Comparison of ENCODE assay signal across 14 mouse cellular contexts in genomic region chr5:61546632-61547492, GRCm38 (mm10).
A peak's percentile ranks its signal among the peaks of the same experiment; 100 is the strongest.
DNase-seq lines count a peak whose midpoint lies in the region; ATAC-seq and TF ChIP-seq lines count a peak whose summit lies in the region.
"Had no signal": no experiment of that assay in that cellular context is flagged by ENCODE, and none has a peak within 500 bp of the region (broad histone marks: within the 10 kb centered on the region; RNA-seq: fewer than 3 reads in every experiment).

No protein-coding gene starts in this region.

- no peaks in the 10 kb centered on the region for H3K9me3 ChIP-seq in forebrain, embryonic 13.5 days (replicated peaks)
- no peaks in the 10 kb centered on the region for H3K9me3 ChIP-seq in forebrain, embryonic 10.5 days
- H3K9me3 ChIP-seq in midbrain, embryonic 11.5 days (ENCODE audit: control insufficient read depth, low read length): no peaks in the 10 kb centered on the region
- H3K9me3 ChIP-seq in midbrain, embryonic 13.5 days: no peaks in the 10 kb centered on the region
- H3K9me3 ChIP-seq in forebrain, postnatal 0 days (ENCODE audit: low read length): no peaks in the 10 kb centered on the region
- H3K9me3 ChIP-seq: heart, embryonic 12.5 days; stomach, embryonic 15.5 days had no signal

- ATAC-seq in forebrain, embryonic 13.5 days: peak; percentile 94
- ATAC-seq in midbrain, embryonic 11.5 days (ENCODE audit: low FRiP score): no peak
- no peak for ATAC-seq in midbrain, embryonic 13.5 days
- peak; percentile 69; the same call in 1 of the 2 replicates for ATAC-seq in forebrain, postnatal 0 days

- H3K27me3 ChIP-seq in forebrain, embryonic 13.5 days: no peaks in the 10 kb centered on the region
- no peaks in the 10 kb centered on the region for H3K27me3 ChIP-seq in forebrain, embryonic 10.5 days (ENCODE audit: poor library complexity, severe bottlenecking)
- H3K27me3 ChIP-seq in midbrain, embryonic 11.5 days (ENCODE audit: control insufficient read depth, insufficient read depth, low read length): no peaks in the 10 kb centered on the region
- H3K27me3 ChIP-seq in midbrain, embryonic 13.5 days: no peaks in the 10 kb centered on the region
- no peaks in the 10 kb centered on the region for H3K27me3 ChIP-seq in forebrain, postnatal 0 days (ENCODE audit: insufficient read depth, low read length)
- H3K27me3 ChIP-seq: heart, embryonic 12.5 days; stomach, embryonic 15.5 days had no signal

- H3K4me3 ChIP-seq in forebrain, embryonic 13.5 days: no peak overlapping the region
- H3K4me3 ChIP-seq in forebrain, embryonic 10.5 days: no peak overlapping the region
- no peak overlapping the region for H3K4me3 ChIP-seq in midbrain, embryonic 11.5 days (ENCODE audit: low read depth, low read length)
- H3K4me3 ChIP-seq in midbrain, embryonic 13.5 days (replicated peaks): no peak overlapping the region
- no peak overlapping the region for H3K4me3 ChIP-seq in forebrain, postnatal 0 days (ENCODE audit: low read depth, low read length)
- H3K4me3 ChIP-seq: heart, embryonic 12.5 days; layer of hippocampus, adult 2 months; stomach, embryonic 15.5 days had no signal

- H3K27ac ChIP-seq in forebrain, embryonic 13.5 days: peak overlapping the region; percentile 4; the same call in 1 of the 2 replicates
- no peak overlapping the region for H3K27ac ChIP-seq in forebrain, embryonic 10.5 days
- no peak overlapping the region for H3K27ac ChIP-seq in midbrain, embryonic 11.5 days (ENCODE audit: low read depth, low read length)
- no peak overlapping the region for H3K27ac ChIP-seq in midbrain, embryonic 13.5 days
- H3K27ac ChIP-seq in forebrain, postnatal 0 days (ENCODE audit: low read depth, low read length): no peak overlapping the region
- H3K27ac ChIP-seq: layer of hippocampus, adult 2 months; stomach, embryonic 15.5 days had no signal

- TF ChIP-seq CTCF in forebrain, postnatal 0 days (IDR thresholded peaks at IDR 0.05; ENCODE audit: low read depth): no peak

- no peak for DNase-seq in forebrain, embryonic 10.5 days (ENCODE audit: extremely low spot score, low spot score)
- peak; percentile 53 for DNase-seq in midbrain, embryonic 11.5 days (ENCODE audit: low spot score, missing footprints)
- peak; percentile 41 for DNase-seq in forebrain, postnatal 0 days
- peak; percentile 7 for DNase-seq in right cerebral cortex, postnatal 4 days
- DNase-seq in embryo, embryonic 10 days (ENCODE audit: low spot score): no peak
- DNase-seq: embryo, embryonic 11 days; gastrocnemius, postnatal 25 days; lung, adult 18-20 months; thymus, postnatal 36 days had no signal

- H3K4me2 ChIP-seq in forebrain, embryonic 13.5 days: no peak overlapping the region
- H3K4me2 ChIP-seq in midbrain, embryonic 11.5 days: no peak overlapping the region
- no peak overlapping the region for H3K4me2 ChIP-seq in midbrain, embryonic 13.5 days (replicated peaks)
- H3K4me2 ChIP-seq in forebrain, postnatal 0 days (ENCODE audit: low read depth): no peak overlapping the region
- H3K4me2 ChIP-seq: heart, embryonic 12.5 days; stomach, embryonic 15.5 days had no signal

- no peak overlapping the region for H3K9ac ChIP-seq in forebrain, embryonic 13.5 days
- H3K9ac ChIP-seq in midbrain, embryonic 11.5 days (ENCODE audit: low read length): no peak overlapping the region
- H3K9ac ChIP-seq in midbrain, embryonic 13.5 days (replicated peaks): no peak overlapping the region
- H3K9ac ChIP-seq in forebrain, postnatal 0 days: no peak overlapping the region
- H3K9ac ChIP-seq: heart, embryonic 12.5 days; stomach, embryonic 15.5 days had no signal

- 49% methylated on average over 5 of the region's 5 CpGs for WGBS in forebrain, embryonic 13.5 days
- WGBS in forebrain, embryonic 10.5 days: 83% methylated on average over 5 of the region's 5 CpGs
- 80% methylated on average over 5 of the region's 5 CpGs for WGBS in midbrain, embryonic 11.5 days
- 64% methylated on average over 5 of the region's 5 CpGs for WGBS in midbrain, embryonic 13.5 days
- WGBS in forebrain, postnatal 0 days: 19% methylated on average over 5 of the region's 5 CpGs

- H3K36me3 ChIP-seq in forebrain, embryonic 13.5 days (ENCODE audit: poor library complexity, severe bottlenecking): no peaks in the 10 kb centered on the region
- H3K36me3 ChIP-seq in forebrain, embryonic 10.5 days (replicated peaks): no peaks in the 10 kb centered on the region
- no peaks in the 10 kb centered on the region for H3K36me3 ChIP-seq in midbrain, embryonic 11.5 days (ENCODE audit: control insufficient read depth, insufficient read depth, low read length)
- no peaks in the 10 kb centered on the region for H3K36me3 ChIP-seq in midbrain, embryonic 13.5 days
- no peaks in the 10 kb centered on the region for H3K36me3 ChIP-seq in forebrain, postnatal 0 days (ENCODE audit: insufficient read depth)
- H3K36me3 ChIP-seq: heart, embryonic 12.5 days; stomach, embryonic 15.5 days had no signal

- peaks cover 4% of the 10 kb centered on the region; the same call in 1 of the 2 replicates for H3K4me1 ChIP-seq in forebrain, embryonic 13.5 days
- H3K4me1 ChIP-seq in forebrain, embryonic 10.5 days: no peaks in the 10 kb centered on the region
- no peaks in the 10 kb centered on the region for H3K4me1 ChIP-seq in midbrain, embryonic 11.5 days (ENCODE audit: control insufficient read depth, insufficient read depth, low read length)
- H3K4me1 ChIP-seq in midbrain, embryonic 13.5 days (replicated peaks): no peaks in the 10 kb centered on the region
- no peaks in the 10 kb centered on the region for H3K4me1 ChIP-seq in forebrain, postnatal 0 days (ENCODE audit: insufficient read depth)
- H3K4me1 ChIP-seq: heart, embryonic 12.5 days; stomach, embryonic 15.5 days had no signal

Comparison
In these comparisons a context has a peak if more than half of its experiments do, and no peak if none do; other contexts are left out.
1. DNase-seq: peak in midbrain, embryonic 11.5 days (single experiment), forebrain, postnatal 0 days (single experiment) and right cerebral cortex, postnatal 4 days (single experiment); none in forebrain, embryonic 10.5 days (single experiment) and embryo, embryonic 10 days (single experiment).
2. ATAC-seq: peak in forebrain, embryonic 13.5 days (single experiment) and forebrain, postnatal 0 days (single experiment); none in midbrain, embryonic 11.5 days (single experiment) and midbrain, embryonic 13.5 days (single experiment).